Mouse (Mus musculus) kidney, postnatal 0 days (tissue): ENCODE measurements around the gene Ripply3. TPM values are rescaled to one million over a fixed set of nuclear protein-coding genes. Genes with fewer than 3 reads are reported as not detected.

Experiments
- ATAC-seq: fragments of 200-750 bp; cut with Nextera tagmentation; replicated peaks from 2 replicates; pipeline ENCODE4 v1.8.0; 2017; ENCODE audit warnings: low read depth, moderate number of reproducible peaks, moderate TSS enrichment, moderate library complexity; ENCODE audit not compliant: low FRiP score
- DNase-seq: peaks from one replicate; pipeline ENCODE4 v3.0.0-alpha.2; 2016; ENCODE audit warnings: low spot score
- H3K27ac ChIP-seq: fragments of 300-500 bp; sonication (generic); 2 replicates; pipeline ENCODE4 v1.5.1; 2014; ENCODE audit warnings: mild to moderate bottlenecking
- H3K27me3 ChIP-seq: fragments of 300-500 bp; sonication (generic); 2 replicates; pipeline ENCODE4 v1.6.1; 2014; ENCODE audit warnings: low read length, mixed read lengths; ENCODE audit not compliant: insufficient read depth
- H3K36me3 ChIP-seq: fragments of 300-500 bp; sonication (generic); 2 replicates; pipeline ENCODE4 v1.6.1; 2014; ENCODE audit warnings: low read length, mixed read lengths; ENCODE audit not compliant: insufficient read depth
- H3K4me1 ChIP-seq: fragments of 300-500 bp; sonication (generic); replicated peaks from 2 replicates; pipeline ENCODE4 v1.6.1; 2014; ENCODE audit warnings: antibody characterized with exemption, low read length, mixed read lengths; ENCODE audit not compliant: insufficient read depth
- H3K4me2 ChIP-seq: fragments of 300-500 bp; sonication (generic); 2 replicates; pipeline ENCODE4 v1.6.1; 2014; ENCODE audit warnings: mild to moderate bottlenecking, low read length, moderate library complexity, mixed read lengths
- H3K4me3 ChIP-seq: fragments of 300-500 bp; sonication (generic); replicated peaks from 2 replicates; pipeline ENCODE4 v1.5.1; 2014; ENCODE audit warnings: low read depth, low read length
- H3K9ac ChIP-seq: fragments of 300-500 bp; sonication (generic); 2 replicates; pipeline ENCODE4 v1.6.1; 2014; ENCODE audit warnings: low read depth, low read length
- H3K9me3 ChIP-seq: fragments of 300-500 bp; sonication (generic); replicated peaks from 2 replicates; pipeline ENCODE4 v1.6.1; 2016; ENCODE audit warnings: low read length, inconsistent platforms, mixed read lengths
- CTCF ChIP-seq: IDR thresholded peaks from 2 replicates; pipeline ENCODE4 v1.5.1; 2016; ENCODE audit warnings: antibody characterized with exemption, low read depth, mild to moderate bottlenecking, moderate library complexity
- WGBS: fragments of 180-500 bp; shearing (Covaris S2); extraction: QIAGEN DNeasy Blood & Tissue Kit; methylation state at CpG from one replicate; pipeline ENCODE4 v1.1.7; 2014; 5-methylcytosine and 5-hydroxymethylcytosine counted together
- polyA plus RNA-seq: library from polyadenylated mRNA; unstranded; fragments of >200 nt; fragmentation: Nextera tagmentation; extraction: Ambion mirVana; gene quantifications from 2 replicates; pipeline ENCODE4 v1.2.1, GENCODE M21; 2015

Ripply3 gene
- polyA plus RNA-seq, 1 experiment from 2014 or later = 14.0 TPM

DNA sequence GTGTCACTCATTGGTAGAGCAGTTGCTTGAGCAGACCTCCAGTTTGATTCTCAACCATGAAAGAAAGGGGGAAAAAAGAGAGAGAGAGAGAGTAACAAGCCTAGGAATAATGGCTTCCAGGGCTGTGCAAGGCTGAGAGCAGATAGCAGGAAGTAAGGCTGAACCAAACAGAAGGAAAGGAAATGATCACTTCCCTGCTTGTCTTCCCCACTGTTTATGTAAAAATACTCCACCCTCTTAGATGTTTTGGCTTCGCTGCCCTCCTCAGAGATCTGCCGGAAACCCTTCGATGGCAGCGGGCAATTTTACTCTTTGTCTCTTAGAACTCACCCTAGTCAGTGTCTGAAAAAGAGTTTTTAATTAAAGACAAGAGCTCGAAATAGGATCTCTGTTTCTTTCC is 4.5 kb upstream of the Ripply3 start:
- Histone ChIP-seq H3K9me3 (no peaks in the 10 kb centered on the region), H3K4me3 (no peak overlapping the region), H3K4me2 (no peak overlapping the region), H3K9ac (no peak overlapping the region), H3K4me1 (0 out of 2 replicates have a peak, but pooled peaks cover under 1% of the 10 kb centered on the region), H3K36me3 (no peaks in the 10 kb centered on the region), H3K27ac (0 out of 2 replicates have a peak overlapping the region, but pooled peaks have one; percentile 5), H3K27me3 (no peaks in the 10 kb centered on the region)
- DNase-seq = no peak
- TF ChIP-seq CTCF = no peak
- ATAC-seq = no peak
- WGBS = 55% methylated on average over 5 of the region's 5 CpGs

DNA sequence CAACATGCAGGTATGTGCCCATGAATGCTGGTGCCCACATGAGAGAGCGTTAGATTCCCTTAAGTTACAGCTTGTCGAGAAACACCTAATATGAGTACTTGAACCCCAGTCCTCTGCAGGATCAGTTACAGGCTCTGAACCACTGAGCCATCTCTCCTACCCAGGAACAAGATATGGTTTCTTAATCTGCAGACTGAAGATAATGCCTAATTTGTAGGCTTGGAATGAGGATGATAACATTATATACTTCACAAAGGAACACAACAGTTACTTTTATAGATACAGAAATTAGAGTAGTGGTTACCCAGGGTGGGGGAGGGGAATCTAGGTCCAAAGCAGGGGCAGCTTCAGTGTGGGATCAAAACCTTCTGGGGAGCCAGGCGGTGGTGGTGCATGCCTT is 2.2 kb upstream of the Ripply3 start:
- no peak for TF ChIP-seq CTCF
- no peak overlapping the region for H3K9ac ChIP-seq
- H3K4me1 ChIP-seq = 0 out of 2 replicates have a peak, but pooled peaks cover 6% of the 10 kb centered on the region
- H3K27ac ChIP-seq = no peak overlapping the region
- no peak overlapping the region for H3K4me2 ChIP-seq
- H3K36me3 ChIP-seq = no peaks in the 10 kb centered on the region
- no peak overlapping the region for H3K4me3 ChIP-seq
- WGBS = 82% methylated on average over 3 of the region's 3 CpGs
- H3K9me3 ChIP-seq = no peaks in the 10 kb centered on the region
- H3K27me3 ChIP-seq = no peaks in the 10 kb centered on the region
- ATAC-seq (no peak), DNase-seq (no peak)

DNA sequence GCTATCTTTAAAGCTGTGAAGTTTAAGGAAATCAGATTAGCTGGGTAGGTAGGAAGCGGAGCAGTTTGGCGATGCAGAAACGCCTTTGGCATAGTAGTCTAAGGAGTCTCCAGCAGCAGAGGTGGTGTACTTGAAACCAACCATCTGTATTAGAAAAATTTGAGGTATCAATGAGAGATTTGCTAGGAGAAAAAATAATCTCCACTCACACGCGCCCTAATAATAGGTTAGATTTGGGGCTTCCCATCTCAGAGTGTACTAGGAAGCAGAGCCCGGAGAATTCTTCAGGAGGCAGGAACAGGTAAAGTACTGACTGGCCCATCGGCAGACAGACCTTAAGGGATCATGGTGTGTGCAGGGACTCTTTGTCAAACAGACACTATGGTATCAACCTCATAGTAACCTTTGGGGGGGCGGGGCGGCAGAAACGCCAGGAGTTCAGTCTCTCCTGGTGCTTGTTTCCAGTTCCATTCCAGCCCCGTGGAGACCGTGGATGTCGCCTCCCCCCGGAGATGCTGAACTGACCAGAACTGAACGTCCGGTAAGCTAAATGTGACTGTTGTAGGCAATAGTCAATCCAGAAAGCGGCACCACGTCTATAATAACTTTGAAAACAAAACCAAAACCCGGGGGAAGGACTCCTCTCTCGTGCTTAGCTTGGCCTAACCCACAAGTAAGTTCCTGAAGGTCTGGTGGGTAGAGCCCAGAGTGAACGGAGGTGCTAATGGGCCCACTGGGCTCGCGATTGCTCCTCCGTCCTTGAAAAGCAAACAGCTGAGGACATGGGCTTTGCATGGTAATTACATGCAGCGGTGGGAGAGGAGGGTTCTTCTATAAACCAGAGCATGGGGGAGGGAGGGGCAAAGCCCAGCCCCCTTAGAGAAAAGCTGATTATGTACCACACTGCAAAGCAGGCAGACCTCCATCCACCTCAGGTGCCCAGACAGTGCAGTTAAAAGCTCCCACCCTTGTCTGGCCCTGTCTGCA is 954 bp downstream of the Ripply3 start:
- peak overlapping the region; percentile 57 for H3K9ac ChIP-seq
- DNase-seq = peak; percentile 11
- no peaks in the 10 kb centered on the region for H3K27me3 ChIP-seq
- H3K9me3 ChIP-seq = no peaks in the 10 kb centered on the region
- ATAC-seq = no peak
- no peaks in the 10 kb centered on the region for H3K36me3 ChIP-seq
- no peak for TF ChIP-seq CTCF
- no peak overlapping the region for H3K27ac ChIP-seq
- 12% methylated on average over 25 of the region's 25 CpGs for WGBS
- H3K4me3 ChIP-seq = peak overlapping the region; percentile 57
- H3K4me2 ChIP-seq = peak overlapping the region; percentile 91
- H3K4me1 ChIP-seq = 0 out of 2 replicates have a peak, but pooled peaks cover 6% of the 10 kb centered on the region

DNA sequence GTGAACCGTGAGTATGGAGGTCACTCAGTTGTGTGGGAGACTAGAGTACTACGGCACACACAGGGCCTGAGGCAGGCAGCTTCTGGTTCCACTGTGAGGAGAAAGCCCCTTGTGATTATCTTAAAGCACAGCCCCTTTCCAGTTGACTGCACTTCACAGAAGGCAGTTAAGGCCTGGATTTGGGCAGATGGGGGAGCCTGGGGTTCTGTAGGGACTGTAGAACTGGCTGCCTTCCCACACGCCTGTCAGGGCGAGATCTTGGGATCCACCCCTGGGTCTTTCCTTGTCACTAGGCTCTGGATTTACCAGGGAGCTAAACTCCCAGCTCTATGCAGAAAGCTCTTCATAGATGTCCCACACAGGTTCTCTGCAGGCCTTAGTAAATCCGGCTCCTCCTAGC is 2.2 kb downstream of the Ripply3 start:
- 57% methylated on average over 5 of the region's 5 CpGs for WGBS
- Histone ChIP-seq H3K4me3 (no peak overlapping the region), H3K9ac (no peak overlapping the region), H3K9me3 (no peaks in the 10 kb centered on the region), H3K4me1 (0 out of 2 replicates have a peak, but pooled peaks cover 6% of the 10 kb centered on the region), H3K4me2 (no peak overlapping the region), H3K36me3 (no peaks in the 10 kb centered on the region), H3K27ac (no peak overlapping the region), H3K27me3 (no peaks in the 10 kb centered on the region)
- DNase-seq = peak; percentile 14
- no peak for TF ChIP-seq CTCF
- ATAC-seq = no peak

DNA sequence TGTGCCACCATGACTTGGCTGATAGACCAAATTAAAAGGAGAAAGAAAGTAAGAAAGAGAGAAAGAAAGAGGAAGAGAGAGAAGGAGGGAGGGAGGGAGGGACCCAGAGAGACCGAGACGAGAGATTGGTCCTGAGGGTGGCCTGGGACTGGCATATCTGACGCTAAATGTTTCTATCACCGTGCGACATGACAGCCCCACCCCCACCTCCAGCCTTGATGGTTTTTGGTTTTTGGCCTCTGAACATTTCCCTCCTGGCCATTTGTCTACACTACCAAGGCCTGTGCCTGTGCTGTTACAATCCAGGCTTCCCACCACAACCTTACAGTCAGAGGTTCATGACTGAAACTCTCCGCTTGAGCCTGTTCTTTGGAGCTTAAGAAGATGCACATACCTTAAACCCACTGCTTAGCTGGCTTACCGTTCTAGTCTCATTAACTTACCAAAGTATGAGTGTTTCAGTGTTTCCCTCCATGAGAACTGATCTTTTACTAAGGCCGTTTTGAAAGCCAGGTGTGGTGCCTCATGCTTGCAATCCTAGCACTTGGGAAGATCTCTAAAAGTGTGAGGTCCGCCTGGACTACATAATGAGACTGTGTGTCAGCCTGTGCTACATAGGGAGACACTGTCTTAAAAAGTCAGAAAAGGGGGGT is 3.1 kb downstream of the Ripply3 start:
- Histone ChIP-seq H3K9me3 (no peaks in the 10 kb centered on the region), H3K4me3 (no peak overlapping the region), H3K27me3 (no peaks in the 10 kb centered on the region), H3K27ac (no peak overlapping the region), H3K9ac (no peak overlapping the region), H3K4me1 (0 out of 2 replicates have a peak, but pooled peaks cover 6% of the 10 kb centered on the region), H3K36me3 (no peaks in the 10 kb centered on the region), H3K4me2 (no peak overlapping the region)
- 88% methylated on average over 9 of the region's 9 CpGs for WGBS
- TF ChIP-seq CTCF = no peak
- no peak for DNase-seq
- no peak for ATAC-seq

DNA sequence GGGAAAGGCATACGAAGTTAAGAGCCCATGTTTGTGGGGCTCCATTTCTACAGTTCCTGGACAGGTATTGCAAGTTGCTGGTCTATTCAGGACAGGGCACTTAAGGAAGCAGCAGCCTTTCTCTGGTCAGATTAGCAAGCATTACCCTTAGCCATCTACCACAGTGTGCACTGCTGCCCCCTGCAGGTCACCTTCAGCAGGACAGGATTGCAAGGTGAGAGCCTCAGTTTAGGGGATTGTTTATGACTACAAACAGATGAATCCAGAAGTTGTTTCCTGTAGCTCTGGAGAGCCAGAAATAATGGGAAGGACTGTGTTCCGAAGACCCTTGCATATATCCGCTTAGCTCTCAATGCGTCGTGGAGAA is 3.6 kb downstream of the Ripply3 start:
- Histone ChIP-seq H3K9ac (no peak overlapping the region), H3K27ac (no peak overlapping the region), H3K36me3 (no peaks in the 10 kb centered on the region), H3K27me3 (no peaks in the 10 kb centered on the region), H3K4me1 (0 out of 2 replicates have a peak, but pooled peaks cover 6% of the 10 kb centered on the region), H3K9me3 (no peaks in the 10 kb centered on the region), H3K4me2 (no peak overlapping the region), H3K4me3 (no peak overlapping the region)
- ATAC-seq = no peak
- TF ChIP-seq CTCF = peak; percentile 82
- 71% methylated on average over 5 of the region's 5 CpGs for WGBS
- peak; percentile 33 for DNase-seq
